Mouse (Mus musculus): ENCODE data around the gene Slc38a4.

GRCm38 (mm10) chr15:97059071-97060041 lies 3.6 kb upstream of the Slc38a4 start:
- TF ChIP-seq POLR2A (IDR thresholded peaks at IDR 0.05; ENCODE audit: borderline replicate concordance, insufficient read depth, low read length) (no peak), CTCF (IDR thresholded peaks at IDR 0.05; ENCODE audit: borderline replicate concordance, insufficient read depth, low read depth, low read length) (no peak)
